Mouse (Mus musculus): Measurements from ENCODE around the gene Fgfr2.

Gene Fgfr2

DNA sequence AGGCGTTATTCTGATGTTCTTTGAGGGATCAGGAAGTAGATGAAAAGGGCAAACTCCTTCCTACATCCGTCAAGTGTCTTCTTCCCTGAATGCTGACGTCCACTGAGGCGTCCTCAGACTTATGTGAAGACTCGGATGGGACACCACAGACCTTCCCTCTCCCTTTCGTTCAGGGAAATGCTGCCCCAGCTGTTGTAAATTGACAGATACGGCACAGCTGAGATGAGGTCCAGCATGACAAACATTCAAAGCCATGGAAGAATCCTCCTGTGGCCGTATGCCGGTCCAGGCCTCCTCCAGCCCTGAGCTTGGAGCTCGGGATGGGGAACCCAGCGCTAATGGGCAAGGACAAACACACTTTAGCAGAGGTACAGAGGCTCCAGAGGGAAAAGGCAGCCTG is 373.6 kb downstream of the Fgfr2 start:
- DNase-seq (ENCODE audit: low spot score): no peak

DNA sequence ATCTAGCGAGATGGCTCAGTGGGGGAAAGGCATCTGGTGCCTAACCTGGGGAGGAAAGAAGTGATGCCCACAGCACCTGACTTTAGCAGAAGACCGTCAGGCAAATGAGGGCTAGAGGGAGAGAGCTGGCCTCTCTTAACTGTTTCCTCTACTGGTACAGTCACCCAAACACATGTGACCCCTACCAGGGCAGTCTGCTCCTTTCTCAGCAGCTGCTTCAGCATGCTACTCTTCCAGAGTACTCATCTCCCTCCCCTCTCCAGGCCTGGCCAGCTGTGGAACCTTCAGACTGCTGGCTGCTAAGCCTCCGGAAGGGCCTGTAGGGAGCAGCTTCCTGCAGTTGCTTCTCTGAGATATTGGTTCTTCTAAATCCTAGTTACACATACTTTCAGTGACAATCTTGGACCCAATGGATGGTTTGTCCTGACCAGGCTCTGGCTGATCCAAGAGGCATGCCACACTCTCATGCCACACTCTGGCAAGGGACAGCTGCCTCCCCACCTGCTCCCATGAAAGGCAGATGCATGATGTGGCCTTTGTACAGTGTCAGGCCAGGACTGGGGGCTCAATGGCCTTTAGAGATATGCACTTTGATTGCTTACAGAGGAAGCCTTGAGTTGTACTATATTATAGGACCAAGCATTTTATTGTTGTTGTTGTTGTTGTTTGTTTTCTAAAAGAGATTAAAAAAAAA is 374.9 kb downstream of the Fgfr2 start:
- DNase-seq (ENCODE audit: low spot score): no peak

DNA sequence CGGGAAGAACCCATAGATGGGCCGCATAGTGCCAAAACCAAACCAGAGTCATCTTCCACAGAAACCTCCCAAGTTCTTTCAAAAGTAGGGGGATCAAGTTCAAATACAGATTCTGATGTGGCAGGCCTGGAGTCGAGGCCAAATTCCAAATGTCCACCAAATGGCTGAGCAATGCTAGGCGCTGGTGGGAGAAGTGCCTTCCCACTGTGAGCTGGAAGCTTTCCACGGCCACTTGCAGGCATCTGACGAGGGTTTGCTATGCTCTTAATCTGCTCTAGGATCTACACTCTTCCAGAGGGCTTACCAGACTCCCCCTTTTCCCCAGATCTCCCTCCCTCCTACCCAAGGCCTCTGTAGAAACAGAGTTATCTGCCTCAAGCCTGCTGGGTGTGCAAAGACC is 376.1 kb downstream of the Fgfr2 start:
- DNase-seq (ENCODE audit: low spot score): no peak

DNA sequence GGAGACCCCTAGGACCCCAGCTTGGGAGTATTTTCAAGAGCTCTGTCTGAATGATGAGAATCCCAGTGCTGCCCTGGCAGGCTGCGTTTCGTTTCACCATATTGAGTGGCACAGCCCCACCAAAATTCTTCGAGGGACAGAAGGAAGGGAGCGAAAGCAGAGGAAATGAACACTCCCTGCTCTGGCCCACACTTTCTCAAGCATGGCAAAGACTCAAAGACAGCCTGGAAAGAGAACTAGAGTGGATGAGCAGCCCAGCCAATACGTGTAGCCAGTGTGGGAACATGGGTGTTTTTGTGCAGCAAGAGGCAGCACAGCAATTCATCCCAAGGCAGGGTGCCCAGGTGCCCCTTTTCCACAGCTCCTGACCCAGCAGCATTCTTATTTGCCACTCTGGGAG is 380.2 kb downstream of the Fgfr2 start:
- DNase-seq (ENCODE audit: low spot score): no peak

DNA sequence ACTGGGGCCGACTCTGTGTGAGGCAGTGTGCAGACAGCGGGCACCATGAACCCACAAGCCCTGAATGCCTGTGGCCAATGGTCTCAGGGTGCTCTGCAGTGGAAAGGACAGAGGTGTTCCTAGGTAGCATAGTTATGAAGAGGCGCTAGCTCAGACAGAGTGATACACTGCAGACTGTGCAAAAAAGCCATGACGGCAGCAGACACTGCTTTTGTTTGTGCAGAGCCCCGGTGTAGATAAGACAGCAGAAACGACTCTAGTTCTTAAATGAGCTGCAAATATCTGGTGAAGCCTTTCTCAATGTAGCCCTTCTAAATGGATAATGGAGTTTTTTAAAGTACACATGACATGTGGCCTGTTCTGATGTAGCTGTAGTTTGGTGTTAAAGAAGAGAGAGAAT is 383.3 kb downstream of the Fgfr2 start:
- DNase-seq (ENCODE audit: low spot score): no peak

DNA sequence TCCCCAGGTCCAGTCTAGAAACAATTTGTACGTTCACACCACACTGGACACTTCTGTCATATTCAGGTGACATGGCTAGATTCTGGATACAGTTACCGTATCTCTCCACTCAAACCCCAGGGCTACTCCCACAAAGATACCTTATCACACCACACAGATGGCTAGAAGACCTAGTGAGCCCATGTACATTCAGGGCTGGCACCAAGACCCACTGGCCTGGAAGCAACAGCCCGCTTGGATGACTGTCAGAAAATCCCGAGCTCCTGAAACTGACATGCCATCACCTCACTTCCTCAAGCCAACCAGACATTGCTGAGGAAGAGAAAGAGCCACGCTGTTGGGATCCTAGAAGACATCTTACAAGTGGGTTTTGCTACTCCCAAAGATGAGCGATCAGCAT is 384.3 kb downstream of the Fgfr2 start:
- DNase-seq (ENCODE audit: low spot score): no peak

DNA sequence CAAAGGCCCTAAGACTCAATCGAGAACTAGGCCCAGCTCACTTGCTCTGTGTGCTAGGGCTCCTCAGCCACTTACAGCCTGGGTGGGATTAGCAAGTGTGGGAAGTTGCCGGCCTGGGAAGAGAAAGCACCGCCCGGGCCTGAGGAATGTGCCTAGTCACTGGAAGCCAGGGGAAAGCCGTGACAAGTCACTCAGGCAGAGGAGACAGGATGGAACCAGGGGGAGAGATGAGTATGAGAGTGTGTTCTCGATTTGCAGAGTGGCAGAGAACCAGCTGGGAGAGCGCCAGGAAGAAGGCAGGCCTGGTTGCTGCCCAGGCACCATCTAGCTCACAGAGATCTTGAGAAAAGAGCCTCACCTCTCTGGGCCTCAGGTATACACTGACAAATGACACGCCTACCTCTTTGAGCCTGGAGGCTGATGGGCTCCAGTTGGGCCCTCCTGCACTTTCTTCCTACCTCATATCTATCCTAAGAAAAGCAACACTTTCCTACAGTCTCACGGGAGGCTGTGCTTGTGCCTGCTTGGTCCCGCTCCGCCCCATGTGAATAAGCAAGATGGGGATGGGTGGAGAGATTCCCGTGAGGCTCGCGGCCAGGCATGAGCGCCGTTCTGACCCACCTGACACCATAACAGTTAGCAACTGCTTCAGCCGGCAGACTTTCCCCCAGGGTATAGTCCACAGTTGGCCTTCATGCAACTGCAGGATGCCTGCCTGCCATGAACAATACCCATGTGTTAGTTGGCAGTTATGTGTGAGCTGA is 386.9 kb downstream of the Fgfr2 start:
- DNase-seq (ENCODE audit: low spot score): no peak

DNA sequence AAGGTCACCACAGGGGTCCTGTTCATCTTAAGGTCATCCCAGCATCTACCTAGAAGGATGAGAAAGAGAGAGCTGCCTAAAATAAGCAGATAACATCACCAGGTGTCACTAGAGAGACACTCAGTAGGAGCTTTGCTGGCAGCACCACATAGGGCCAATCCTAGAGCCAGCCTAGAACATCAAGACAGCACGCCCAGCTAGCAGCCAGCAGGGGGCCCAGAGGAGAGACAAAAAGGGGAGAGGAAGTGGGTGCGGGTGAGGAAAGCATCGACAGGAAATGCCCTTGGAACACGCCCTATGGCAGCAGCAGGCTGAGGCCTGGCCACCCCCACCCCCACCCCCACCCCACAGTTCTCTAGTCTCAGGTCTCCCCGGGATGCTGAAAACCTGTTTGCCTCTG is 388.0 kb downstream of the Fgfr2 start:
- no peak for DNase-seq (ENCODE audit: low spot score)

DNA sequence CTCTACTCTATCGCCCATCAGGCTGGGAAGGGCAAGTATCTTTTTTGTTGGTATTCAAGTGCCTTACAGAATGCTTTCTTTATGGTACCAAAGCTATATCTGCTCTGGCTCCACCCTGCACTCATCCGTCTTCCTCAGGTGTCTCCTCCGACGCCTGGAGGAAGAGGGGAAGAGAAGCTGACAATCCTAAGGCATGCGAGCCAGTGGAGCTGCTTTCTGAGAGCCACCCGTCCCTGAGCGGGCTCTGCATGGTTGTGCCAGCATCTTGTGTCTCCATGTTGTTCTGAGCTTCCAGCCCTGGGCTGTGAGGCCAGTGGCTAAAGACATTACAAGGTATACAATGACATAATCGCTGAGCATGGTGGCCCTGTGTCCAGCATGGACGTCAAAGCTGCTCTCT is 388.9 kb downstream of the Fgfr2 start:
- no peak for DNase-seq (ENCODE audit: low spot score)

DNA sequence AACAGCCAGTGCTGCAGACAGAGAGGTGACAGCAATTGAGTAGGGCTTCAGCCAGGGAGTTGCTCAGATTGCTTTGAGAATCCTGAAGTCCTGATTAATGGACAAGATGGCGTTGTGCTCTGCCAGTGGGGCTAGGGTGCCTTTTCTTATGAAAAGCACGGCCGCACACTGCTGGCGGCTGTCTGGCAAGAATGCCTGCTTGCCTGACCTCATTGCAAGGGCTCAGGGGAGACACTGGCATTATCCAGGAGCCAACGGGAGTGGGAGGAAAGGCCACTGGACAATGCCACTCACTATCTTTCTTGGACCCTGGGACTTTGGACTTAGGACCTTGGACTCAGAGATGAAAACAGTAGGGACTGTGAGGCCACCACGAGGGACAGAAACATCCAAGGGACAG is 389.6 kb downstream of the Fgfr2 start:
- no peak for DNase-seq (ENCODE audit: low spot score)

DNA sequence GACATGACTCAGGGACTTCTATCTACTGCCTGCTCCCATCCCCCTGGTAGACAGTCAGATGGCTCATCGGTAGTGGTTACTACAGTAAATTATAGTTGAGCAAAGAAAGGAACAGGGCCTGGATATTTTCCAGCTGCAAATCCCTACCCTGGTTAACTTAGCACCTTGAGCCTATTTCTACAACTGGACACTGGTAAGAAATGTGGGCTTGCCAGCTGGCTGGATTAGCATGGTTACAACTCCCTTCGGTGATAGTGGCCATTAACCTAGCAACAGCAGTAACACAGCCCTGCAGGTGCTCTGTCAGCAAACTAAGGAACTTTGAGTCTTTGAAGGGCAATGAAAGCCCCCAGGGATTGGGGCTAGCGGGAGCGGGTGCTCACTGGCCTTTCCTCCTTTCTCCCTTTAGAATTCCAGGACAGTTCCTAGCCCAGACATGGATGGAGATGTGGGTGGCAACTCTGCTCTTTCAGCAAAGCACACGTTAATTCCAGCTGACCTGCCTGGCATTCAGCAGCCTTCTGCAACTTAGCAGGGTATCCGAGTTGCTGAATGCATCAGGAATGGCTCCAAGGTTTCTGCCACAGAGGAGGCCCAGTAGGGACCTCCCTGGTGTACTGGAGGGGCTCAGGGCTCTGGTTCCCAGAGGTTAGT is 390.9 kb downstream of the Fgfr2 start:
- DNase-seq (ENCODE audit: low spot score): no peak

DNA sequence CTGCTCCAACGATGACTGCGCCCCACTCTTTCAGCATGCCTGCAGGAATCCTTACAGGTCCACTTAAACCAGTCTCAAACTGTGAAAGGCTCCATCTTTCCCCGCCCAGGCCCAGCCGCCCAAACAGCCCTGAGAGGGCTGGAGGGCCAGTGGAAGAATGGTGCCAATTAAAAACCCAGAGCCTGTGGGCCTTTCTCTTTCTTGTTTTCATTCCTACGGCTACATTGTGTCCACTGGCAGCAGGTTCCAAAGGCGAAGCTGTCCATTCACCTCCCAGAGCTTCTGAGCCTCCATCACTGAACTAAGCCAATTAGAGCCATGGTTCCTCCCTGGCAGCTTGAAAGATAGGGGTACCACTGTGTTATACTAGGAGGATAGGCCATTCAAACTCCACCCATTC is 391.6 kb downstream of the Fgfr2 start:
- no peak for DNase-seq (ENCODE audit: low spot score)

DNA sequence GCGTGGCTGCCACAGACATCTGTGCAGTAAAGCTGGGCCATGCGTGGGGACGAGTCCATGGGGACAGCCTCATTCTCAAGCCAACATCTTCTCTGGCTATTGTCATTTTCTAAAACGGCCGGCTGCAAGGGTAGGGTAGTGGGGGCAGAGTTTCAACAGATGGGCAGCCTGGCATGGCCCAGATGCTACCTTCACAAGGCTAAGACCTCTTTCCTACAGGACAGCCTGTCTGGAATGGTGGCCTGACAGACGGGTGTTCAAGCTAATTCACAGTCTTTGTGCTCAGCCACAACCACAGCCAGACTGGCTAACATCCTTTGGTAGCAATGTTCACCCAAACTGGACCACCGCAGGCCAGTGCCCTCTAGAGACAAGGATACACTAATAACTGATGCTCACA is 392.6 kb downstream of the Fgfr2 start:
- DNase-seq (ENCODE audit: low spot score): no peak

DNA sequence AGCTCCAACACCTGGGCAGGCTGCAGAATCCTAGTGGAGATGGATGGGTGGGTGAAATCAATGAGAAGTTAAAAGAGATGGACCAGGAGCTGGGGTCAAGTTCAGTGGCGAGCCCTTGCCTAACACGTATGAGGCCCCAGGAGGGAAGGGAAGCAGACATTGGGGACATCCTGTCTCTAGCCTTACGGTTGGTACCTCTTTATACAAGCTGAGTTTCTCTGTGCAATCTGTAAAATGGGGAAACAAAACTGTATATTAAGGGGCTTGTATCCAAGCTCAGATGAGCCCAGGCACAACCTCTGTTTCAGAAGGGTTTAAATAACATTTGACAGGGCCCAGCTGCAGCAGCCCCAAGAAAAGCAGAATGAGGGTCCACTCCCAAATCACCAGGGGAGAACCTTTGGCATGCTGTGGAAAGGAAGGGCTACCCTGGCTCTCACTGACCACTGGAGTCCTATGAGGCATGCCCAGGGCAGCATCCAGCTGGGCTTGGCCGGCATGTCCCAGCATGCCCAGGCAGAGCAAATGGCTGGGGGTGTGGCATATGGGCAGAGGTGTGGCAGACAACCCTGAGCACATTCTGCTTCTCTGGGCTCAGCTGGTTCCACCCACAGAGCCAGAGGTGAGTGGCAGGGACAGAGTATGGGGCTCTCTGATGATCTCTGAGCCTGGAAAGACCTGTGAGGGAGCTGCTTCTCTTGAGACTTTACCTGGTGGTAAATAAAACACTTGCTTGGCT is 393.9 kb downstream of the Fgfr2 start:
- no peak for DNase-seq (ENCODE audit: low spot score)

DNA sequence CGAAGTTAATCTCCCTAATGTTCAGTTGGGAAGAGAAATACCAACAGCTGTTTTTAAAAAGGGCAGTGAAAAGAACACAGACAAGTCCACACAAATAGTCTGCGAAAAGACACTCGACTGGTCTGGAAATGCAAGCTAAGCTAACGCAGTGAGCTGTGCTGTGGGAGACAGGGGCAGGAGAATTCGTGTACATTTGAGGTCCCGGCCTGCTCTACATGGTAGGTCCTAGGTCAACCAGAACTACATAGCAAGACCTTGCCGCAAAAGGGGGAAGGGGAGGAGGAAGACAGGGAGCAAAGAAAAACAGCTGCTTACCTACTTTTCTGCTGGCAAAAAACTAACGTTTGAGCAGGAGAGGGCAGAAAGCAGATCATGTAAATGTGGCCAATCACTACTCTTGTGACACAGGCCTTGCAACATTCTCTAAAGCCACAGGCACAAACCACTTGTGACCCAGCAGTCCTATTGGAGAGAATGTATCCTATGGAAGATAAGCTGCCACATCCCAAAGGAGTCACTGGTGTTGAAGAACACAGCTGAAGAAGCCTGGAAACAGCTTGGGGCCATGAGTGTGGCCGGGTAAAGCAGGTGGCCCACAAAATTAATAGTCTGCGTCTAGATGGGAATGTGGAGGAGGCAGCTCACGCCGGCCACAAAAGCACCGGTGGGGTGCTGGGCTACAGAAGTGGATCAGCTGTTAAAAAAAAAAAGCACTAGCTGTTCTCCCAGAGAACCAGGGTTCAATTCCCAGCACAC is 396.9 kb downstream of the Fgfr2 start:
- DNase-seq (ENCODE audit: low spot score): no peak

DNA sequence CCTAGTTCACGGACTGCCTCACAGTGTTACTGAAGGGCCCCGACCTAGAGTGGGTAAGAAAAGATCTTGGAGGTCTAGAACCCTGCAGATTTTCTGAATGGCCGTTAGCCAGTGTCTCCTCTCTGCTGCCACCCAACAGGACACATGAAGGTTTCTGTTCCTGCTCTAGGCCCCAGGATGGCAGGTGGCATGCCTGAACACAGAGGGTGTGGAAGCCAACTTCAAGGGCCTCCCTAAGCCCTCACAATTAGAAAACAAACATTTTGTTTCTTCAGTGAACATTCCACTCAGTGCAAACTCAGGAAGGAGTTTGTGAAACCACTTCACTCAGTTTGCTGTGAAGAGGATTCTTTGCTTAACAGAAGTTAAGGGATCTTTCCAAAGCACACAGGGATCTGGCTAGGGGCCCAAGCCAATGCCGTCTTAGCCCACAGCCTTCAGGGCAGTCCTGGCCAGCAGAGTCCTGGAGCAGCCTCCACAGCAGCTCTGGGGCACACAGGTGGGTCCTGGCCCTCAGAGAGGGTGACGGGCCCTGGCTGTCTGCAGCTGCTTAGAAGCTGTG is 398.6 kb downstream of the Fgfr2 start:
- no peak for DNase-seq (ENCODE audit: low spot score)

DNA sequence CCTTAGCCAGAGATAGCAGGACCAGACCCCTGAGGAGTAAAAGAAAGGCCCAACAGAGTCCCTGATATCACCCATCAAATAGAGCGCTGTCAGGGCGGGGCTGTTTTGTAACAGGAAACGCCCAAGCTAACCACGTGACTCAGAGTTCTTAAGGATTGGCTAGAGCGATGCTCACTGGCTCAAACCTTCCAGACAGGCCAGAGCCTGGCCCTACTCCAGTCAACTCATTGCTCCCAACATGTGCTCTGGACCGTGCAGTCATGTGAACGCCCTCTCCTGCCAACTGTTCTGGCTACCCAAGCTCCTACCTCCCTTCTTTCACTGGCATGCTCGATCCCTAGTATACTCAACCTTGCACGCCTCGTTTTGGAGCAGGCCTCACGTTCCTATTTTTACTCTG is 399.2 kb downstream of the Fgfr2 start:
- DNase-seq (ENCODE audit: low spot score): peak; percentile 69

DNA sequence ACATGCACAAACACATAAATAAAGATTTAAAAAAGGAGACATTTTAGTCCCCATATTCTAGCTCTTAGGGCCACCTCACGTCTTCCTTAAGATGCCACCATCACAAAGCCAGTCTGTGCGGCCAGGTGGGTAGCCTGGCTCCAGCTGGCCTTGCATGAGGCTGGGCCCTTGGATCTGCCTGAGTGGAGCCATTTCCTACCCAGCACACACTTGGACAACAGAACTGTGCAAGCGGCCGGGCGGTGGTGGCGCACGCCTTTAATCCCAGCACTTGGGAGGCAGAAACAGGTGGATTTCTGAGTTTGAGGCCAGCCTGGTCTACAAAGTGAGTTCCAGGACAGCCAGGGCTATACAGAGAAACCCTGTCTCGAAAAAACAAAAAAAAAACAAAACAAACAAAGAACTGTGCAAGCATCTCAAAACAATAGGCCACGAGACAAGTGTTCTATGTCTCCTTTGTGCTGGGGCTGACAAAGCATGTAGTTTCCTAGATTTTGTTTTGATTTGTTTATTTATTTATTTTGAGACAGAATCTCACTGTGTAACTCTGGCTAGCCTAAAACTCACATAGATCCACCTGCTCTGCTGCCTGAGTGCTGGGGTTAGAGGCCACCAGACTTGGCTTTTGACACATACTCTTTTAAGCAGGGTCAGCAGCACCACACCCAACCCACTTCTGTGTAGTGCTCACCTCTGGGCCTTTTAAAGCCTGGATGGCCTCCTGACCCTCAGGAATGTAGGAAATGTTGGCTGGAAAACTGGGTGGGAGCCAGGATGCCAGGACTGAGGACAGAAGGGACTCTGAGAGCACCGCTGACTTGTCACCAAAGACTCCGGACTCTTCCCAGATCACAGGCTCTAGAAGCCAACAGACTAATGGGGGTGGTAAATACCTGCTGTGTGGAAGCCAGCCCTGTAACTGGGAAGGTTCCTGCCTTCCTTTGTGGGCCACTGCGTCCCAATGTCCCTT is 400.5 kb downstream of the Fgfr2 start:
- no peak for DNase-seq (ENCODE audit: low spot score)

DNA sequence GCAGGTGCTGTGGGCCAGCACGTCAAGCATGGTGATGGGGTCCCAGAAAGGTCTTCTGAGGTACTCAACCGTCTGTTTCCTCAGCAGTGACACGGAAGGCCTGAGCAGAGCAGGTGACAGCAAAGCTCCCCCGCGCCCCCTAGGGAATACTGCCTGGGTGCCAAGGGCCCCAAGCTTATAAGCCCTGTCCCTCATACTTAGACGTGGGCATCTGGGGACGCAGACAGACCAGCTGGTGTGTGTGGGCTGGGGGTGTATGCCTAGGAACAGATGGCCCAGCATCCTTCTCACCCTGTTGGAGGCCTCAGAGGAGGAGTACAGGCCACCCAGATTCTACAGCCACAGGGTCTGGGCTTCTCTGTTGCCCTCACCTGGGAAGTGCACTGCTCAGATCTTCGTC is 402.6 kb downstream of the Fgfr2 start:
- no peak for DNase-seq (ENCODE audit: low spot score)

DNA sequence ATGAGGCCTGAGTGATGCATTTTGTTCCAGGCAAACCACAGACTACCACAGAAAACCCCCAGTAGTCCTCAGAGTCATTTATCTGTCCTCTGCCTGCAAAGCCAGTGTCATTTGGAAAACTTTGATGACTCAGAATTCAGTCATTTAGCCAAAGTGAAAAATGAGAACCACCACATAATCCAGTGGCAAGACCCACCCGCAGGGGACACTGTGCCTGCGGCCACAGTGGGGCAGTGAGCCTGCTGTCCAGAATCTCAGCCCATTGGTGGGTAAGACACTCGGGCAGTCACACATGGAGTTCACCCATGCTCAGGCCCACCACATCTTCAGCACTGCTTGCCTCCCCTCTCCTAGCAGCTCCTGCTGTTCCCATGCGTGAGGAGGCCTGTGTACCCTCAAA is 403.6 kb downstream of the Fgfr2 start:
- no peak for DNase-seq (ENCODE audit: low spot score)

Measured in layer of hippocampus, adult 11-12 months (tissue).